Mouse (Mus musculus): Measurements from ENCODE around the gene Zbtb7b.
A peak's percentile ranks its signal among the peaks of the same experiment; 100 is the strongest.

The Zbtb7b gene

DNA sequence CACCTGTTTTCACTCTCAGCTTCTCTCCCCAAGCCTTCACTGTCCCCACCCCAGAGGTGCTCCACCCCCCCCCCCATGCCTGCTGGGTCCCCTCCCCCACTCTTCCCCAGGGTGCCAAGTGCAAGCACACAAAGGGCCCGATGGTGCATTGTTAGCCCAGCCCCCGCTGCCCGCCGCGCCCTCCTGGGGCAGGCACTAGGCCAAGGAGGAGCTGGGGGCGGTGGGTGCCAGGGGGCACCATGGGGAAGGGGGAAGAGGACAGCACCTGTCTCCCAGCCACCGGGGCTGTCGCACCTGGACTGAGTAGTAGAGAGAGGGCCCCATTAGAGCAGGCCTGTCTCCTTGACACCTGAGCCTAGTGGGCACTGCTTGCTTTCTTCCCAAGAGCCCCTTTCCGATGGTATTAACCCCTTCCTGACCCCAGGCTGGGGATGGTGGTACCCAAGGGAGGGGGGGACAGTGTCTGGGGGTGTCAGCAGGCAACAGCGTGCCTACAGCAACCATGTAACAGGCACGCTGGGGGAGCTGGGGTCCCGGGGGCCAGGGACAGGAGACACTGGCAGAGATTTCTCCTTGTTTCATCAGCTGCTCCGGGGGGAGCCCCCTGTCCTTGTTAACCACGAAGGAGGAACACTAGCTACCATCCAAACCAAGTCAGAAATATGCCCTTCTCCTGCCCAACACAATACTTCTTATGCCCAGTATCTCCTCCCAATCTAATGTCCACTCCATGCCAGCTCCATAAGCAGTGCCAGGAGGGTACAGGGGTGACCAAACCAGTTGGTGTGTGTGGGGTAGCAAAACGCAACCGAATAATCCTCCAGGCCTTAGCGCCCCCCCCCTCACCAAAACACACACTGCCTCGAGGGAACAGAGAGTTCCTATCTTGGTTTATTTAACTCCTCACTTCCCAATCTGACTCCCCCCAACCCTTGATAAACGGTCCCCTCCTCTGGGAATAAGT, 3.6 kb downstream of the Zbtb7b start:
- ATAC-seq (ENCODE audit: insufficient number of reproducible peaks, low FRiP score, low TSS enrichment) = no peak

- ATAC-seq (ENCODE audit: insufficient number of reproducible peaks, low FRiP score, low TSS enrichment) = no peak
Measured at GRCm38 (mm10) chr3:89390111-89390515, 4.5 kb downstream of the Zbtb7b start.

DNA sequence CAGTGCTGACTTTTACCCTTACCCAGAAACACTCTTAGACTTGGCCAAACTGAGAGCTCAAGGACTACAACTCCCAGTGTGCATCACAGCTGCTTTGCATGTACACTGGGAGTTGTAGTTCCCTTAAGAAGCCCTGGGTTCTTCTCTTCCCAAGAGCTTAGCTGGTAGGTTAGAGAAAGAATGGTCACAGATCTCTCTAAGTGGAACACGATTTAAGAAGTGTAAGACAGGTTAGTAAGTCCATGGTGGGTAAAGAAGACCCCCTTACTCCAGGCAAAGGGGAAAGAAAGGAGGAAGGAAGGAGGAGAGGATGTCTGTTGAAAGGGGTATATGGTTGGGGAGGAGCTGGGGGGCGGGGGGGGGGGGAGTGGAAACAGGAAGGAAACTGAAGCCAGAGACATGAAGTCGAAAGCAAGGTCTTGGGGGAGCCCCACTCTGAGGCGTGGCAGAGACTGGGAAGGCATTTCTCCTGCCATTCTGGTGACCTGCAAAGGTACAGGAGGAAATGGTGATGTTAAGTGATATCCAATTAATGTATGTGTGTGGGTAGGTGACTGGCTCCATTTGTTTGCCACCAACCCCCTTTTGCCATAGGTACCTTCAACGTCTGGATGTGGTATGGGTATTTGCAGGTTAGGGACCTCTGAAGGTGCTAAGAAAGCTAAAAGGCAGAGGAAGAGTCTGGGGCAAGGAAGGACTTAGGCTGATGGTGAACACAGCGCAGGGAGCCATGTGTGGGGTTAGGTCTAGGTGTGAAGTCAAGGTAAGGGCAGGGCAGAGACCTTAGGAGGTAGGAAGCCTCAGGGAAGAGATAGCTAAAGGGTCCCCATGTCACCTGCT, 5.5 kb downstream of the Zbtb7b start:
- ATAC-seq (ENCODE audit: insufficient number of reproducible peaks, low FRiP score, low TSS enrichment) = no peak

- ATAC-seq (ENCODE audit: insufficient number of reproducible peaks, low FRiP score, low TSS enrichment) = no peak
Measured at GRCm38 (mm10) chr3:89388134-89388881, 6.3 kb downstream of the Zbtb7b start.

- no peak for ATAC-seq (ENCODE audit: insufficient number of reproducible peaks, low FRiP score, low TSS enrichment)
Measured at GRCm38 (mm10) chr3:89387632-89388031, 6.9 kb downstream of the Zbtb7b start.

DNA sequence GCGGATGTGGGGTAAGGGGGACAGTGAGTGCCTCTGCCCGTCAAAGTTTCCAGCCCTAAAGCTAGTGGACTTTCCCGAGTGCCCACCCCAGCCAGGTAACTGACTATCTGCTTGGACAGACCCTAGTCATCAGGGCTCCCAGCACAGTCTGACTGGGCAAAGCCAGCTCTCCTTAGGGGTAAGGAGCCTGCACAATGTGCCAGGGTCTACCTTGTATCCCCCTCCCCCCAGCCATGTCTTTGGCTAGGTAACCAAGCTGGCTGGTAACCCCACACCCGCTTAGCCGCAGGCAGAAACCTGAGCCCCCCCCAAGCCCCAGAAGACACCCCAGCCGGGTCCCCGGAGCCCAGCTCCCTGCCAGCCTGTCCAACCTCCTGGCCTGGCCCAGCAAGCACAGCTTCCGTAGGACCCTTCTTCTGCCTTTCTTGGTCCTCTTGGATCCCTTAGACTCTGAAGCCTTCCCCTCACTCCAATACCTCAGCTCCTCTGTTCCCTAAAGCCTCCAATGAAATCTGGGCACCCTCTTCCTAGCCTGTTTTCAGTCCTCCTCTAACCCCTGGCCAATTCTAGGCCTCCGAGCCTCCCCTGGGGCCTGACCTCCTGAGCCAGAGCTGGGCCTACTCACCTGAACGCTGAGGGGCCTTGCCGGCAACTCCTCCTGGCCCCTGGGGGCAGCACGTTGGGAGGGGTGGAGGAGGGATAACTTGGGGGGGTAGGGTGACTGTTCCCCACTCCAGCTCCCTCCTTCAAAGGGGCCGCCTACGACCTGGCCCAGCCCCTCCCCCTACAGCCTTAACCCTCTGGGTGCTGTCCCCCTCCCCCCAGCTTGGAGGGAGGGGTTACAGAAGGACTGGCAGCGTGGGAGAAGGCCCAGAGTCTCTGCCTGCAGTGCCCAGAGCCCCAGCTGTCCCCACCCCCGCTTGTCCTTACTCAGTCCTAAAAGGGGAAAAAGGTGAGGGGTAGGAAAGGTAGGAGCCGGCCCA, 7.8 kb downstream of the Zbtb7b start:
- no peak for ATAC-seq (ENCODE audit: insufficient number of reproducible peaks, low FRiP score, low TSS enrichment)

DNA sequence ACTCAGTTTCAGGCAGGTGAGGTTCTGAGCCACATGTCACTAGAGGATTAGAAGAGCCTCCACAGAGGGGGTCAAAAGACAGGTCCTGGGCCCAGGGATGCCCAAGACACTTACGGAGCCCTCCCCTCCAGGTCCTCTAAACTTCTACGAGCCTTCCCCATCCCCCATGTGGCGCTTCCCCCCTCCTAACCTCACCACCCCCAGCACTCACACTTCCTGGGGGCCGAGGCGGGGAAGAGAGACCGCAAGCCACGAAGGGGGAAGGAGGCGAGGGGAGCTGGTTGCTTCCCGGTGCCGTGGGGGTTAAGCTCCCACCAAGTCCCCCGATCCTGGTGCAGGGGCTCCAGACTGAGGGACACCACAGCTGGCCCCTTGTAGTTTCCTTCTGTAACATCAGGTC, 9.1 kb downstream of the Zbtb7b start:
- no peak for ATAC-seq (ENCODE audit: insufficient number of reproducible peaks, low FRiP score, low TSS enrichment)

DNA sequence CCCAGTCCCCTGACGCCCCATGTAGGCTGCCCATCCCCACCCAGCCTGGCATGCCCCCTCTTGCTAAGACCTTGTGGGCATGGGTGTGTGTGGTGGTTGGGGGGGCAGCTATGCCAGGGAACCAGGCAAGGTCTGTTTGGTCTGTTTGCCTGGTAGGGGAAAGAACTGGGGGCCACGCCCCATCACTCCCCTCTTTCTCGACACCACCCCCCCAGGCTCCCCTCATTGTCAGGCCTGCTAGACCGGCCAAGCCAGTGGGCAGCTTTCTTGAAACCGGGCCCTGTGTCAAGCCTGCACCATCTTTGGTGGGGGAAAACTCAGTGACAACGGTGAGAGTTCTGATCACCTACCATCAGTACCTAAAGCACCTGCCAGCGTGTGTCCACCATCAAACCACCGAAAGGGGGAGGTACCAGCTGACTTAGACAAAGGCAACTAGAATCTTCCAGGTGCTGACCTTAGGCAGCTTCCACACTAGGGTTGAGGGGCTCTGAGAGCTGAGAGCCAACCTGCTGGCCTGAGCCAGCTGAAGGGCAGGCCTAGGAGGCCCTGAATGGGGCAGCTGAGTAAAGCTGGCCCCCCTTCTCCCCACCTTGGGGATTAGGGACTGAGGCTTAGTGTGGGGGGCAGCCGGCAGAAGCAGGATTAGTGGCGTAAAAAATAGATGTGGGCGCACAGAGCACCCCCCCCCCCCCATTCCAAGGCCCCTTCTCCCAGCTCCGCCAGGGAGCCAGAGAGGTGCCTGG, 10.1 kb downstream of the Zbtb7b start:
- no peak for ATAC-seq (ENCODE audit: insufficient number of reproducible peaks, low FRiP score, low TSS enrichment)

GRCm38 (mm10) chr3:89383651-89384255, 10.8 kb downstream of the Zbtb7b start:
- no peak for ATAC-seq (ENCODE audit: insufficient number of reproducible peaks, low FRiP score, low TSS enrichment)

- ATAC-seq (ENCODE audit: insufficient number of reproducible peaks, low FRiP score, low TSS enrichment) = no peak
Measured at GRCm38 (mm10) chr3:89382950-89383349, 11.6 kb downstream of the Zbtb7b start.

DNA sequence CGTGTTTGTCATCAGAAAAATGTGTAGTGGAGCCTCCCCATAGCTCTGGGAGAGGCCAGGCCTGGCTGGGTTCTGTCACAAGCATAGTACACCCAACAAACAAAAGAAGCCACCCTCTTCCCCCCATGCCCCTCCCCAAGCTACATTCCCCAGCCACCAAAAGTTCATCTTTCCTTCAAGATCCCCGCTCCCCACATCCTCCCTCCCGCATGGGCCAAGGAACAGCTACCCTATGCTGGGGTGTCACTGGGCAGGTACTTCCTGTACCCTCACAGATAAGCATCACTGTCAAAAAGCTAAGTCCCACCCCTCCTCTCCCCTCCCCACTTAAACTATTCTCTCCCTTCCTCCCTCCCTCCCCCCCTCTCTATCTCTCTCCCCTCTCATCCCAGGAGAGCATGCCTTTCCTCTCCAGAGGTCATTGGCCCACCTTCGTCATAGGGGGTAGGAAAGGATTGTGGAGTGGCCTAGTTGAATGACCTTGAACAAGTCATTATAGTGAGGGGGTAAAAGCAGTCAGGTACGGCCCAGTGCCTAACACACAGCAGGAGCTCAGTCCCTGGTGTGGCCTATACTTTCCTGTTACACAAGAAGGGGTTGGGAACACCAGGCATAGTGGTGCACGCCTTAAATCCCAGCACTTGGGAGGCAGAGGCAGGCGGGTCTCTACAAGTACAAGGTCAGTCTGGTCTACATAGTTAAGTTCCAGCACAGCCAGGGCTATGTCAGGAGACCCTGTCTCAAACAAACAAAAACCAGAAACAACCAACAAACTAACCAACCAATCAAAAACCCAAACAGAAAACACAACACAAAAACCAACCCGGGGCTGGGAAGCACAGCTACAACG, 12.3 kb downstream of the Zbtb7b start:
- no peak for ATAC-seq (ENCODE audit: insufficient number of reproducible peaks, low FRiP score, low TSS enrichment)

GRCm38 (mm10) chr3:89381233-89381632, 13.3 kb downstream of the Zbtb7b start:
- no peak for ATAC-seq (ENCODE audit: insufficient number of reproducible peaks, low FRiP score, low TSS enrichment)

GRCm38 (mm10) chr3:89380711-89381110, 13.9 kb downstream of the Zbtb7b start:
- no peak for ATAC-seq (ENCODE audit: insufficient number of reproducible peaks, low FRiP score, low TSS enrichment)

- ATAC-seq (ENCODE audit: insufficient number of reproducible peaks, low FRiP score, low TSS enrichment) = no peak
Measured at GRCm38 (mm10) chr3:89380291-89380690, 14.3 kb downstream of the Zbtb7b start.

GRCm38 (mm10) chr3:89379388-89380131, 15.0 kb downstream of the Zbtb7b start:
- no peak for ATAC-seq (ENCODE audit: insufficient number of reproducible peaks, low FRiP score, low TSS enrichment)

DNA sequence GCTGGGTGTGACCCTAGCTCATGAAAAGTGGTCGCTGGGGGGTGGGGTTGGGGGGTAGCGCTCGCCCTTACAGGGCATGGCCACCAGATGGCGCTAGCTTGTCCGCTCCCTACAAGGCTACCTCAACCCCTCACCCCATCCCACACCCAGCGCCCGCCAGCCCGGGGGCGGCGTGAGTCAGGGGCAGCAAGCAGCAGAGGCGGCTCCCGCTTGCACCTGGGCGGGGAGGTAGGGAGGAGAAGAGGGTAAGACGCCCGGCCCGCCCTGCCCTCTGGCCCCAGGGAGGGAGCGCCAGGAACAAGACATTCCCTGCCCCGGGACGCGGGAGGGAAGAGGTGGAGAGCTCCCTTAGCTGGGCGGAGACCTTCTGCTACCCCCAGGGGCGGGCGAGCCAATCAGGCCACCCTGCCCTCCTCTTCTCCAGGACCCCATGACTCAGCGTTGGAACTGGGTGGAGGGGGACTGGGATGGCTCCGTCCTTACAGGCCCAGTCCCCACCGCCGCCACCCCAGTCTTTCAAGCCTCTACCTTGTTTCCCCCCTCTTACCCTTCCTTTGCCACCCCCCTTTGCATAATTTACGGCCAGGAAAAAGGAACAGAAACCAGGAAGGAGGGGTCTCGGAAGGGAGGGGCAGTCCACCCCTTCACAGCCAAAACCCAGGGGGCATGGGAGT, 16.0 kb downstream of the Zbtb7b start:
- peak; percentile 46 for ATAC-seq (ENCODE audit: insufficient number of reproducible peaks, low FRiP score, low TSS enrichment)

All from cerebellum, adult (tissue).